Mouse (Mus musculus): Measurements from ENCODE around the gene Nek10. TPM values are rescaled to one million over a fixed set of nuclear protein-coding genes. Genes with fewer than 3 reads are reported as not detected.

Nek10 gene
- total RNA-seq, 2 experiments from 2014 or later, result 2.0 to 2.1 TPM

DNA sequence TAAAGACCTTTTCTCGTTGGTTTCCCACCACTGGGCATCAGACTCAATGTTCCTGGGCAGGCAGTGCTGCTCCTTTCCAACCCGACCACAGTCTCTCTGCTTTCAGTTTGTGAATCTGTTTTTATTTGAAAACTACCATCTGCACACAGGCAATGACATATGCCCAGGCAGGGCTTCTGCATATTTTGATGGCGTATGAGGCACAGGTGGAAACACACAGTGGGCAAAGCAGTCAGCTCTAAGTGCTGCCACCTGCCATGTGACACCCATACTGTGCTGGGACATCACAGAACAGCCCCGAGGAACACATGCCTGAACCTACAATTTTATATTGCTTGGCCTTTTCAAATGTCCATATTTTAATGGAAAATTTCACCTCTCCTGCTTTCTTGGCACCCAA is 68.5 kb downstream of the Nek10 start:
- intact Hi-C loops (cut with DNase I), result no loop called here
- H3K27ac ChIP-seq, result no peak overlapping the region

DNA sequence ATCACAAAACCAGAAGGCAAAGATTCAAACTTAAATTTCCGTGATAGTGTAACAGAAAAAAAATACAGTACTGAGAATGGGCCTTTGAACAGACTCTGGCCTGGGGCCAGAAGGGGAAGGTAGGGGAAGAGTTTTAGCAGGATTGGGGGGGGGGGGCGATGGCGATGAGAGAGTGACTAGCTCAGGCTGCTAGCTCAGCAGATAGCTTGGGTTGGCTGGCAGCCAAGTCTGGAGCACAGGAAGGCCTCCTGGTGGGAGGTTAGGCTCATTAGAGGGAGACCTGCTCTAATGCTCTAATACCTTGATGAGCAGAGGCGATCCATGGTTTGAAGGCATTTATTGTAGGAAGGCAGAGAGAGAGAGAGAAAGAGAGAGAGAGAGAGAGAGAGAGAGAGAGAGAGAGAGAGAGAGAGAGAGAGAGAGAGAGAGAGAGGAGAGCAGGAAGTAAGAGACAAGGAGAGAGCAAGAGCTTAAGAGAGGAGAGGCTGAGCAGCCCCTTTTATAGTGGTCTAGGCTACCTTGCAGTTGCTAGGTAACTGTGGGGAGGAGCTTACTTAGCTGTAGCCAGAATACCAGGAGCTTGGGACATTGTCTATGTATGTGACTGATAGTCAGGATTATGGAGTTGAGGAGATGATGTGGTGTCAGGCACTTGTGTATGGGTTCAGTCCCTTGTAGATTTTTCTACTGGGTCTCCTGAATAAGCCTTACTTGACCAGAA is 90.9 kb downstream of the Nek10 start:
- TF ChIP-seq CTCF (IDR thresholded peaks at IDR 0.05), result no peak
- Histone ChIP-seq H3K4me3 (no peak overlapping the region), H3K27ac (no peak overlapping the region)
- intact Hi-C loops (cut with DNase I), result no loop called here
- DNase-seq (ENCODE audit: extremely low spot score in 1 of 2, low spot score in 2 of 2), result no peak

More for the DNA sequence above, 68.5 kb downstream of the Nek10 start:
- TF ChIP-seq CTCF (IDR thresholded peaks at IDR 0.05), result no peak
- no peak overlapping the region for H3K4me3 ChIP-seq
- DNase-seq (ENCODE audit: extremely low spot score in 1 of 2, low spot score in 2 of 2), result no peak

DNA sequence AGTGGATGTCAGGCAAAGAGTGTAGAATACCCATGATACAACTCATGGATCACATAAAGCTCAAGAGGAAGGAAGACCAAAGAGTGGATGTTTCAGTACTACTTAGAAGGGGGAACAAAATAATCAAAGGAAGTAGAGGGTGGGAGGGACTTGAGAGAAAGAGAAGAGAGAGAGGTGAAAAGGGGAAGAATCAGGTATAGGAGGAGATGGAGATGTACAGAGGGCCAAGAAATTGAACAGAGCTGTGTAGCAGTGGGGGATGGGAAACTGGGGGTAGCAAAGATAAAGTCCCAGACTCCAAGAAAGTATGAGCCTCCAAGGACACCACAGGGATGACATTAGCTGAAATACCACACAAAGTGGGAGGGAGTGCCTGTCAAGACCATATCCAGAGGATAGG is 91.6 kb downstream of the Nek10 start:
- no peak overlapping the region for H3K27ac ChIP-seq
- DNase-seq (ENCODE audit: extremely low spot score in 1 of 2, low spot score in 2 of 2), result no peak
- intact Hi-C loops (cut with DNase I), result no loop called here
- no peak overlapping the region for H3K4me3 ChIP-seq
- TF ChIP-seq CTCF (IDR thresholded peaks at IDR 0.05), result no peak

DNA sequence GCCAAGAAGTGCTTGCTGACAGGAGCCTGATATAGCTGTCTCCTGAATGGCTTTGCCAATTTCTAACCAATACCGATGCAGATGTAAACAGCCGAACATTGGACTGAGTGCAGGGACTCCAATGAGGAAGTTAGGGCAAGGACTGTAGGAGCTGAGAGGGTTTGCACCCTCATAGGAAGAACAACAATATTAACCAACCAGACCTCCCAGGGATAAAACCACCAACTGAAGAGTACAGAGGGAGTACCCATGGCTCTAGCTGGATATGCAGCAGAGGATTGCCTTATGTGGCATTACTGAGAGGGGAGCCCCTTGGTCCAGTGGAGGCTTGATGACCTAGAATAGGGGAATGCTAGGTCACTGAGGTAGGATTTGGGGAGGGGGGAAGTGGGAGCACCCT is 92.1 kb downstream of the Nek10 start:
- intact Hi-C loops (cut with DNase I), result no loop called here
- no peak for DNase-seq (ENCODE audit: extremely low spot score in 1 of 2, low spot score in 2 of 2)
- TF ChIP-seq CTCF (IDR thresholded peaks at IDR 0.05), result no peak
- Histone ChIP-seq H3K27ac (no peak overlapping the region), H3K4me3 (no peak overlapping the region)

DNA sequence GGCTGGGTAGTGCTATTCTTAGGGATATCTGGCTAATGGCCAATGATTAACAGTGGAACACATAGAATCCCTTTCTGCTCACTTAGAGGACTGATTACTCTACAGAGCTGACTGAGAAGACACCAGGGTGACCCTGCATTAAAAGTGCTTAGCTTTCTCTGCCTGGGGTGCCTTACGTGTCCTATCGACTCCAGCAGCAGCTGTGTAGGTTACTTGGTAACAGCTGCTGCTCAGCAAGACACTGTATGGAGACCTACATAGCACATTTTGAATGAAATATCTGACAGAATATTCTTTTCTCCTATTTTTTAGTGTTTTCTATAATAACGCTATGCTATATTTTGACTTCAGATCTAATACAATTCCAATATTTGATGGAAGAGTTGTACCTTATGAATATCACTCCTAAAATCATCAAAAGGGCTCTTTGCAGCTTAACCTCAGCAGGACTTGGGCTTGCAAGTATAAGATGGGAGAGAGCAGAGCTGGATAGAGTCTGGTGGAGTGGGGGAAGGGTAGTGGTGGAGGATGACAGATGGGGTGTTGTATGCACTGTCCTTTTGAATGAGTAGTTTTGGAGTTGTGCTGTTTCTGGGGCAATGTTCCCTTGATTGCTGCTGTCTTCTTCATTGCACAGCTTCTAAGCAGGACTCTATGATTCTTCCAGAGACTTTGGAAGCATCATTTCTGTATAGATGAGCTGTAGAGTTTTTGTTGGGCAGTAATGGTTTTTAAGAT is 93.4 kb downstream of the Nek10 start:
- intact Hi-C loops (cut with DNase I), result no loop called here
- TF ChIP-seq CTCF (IDR thresholded peaks at IDR 0.05), result no peak
- Histone ChIP-seq H3K4me3 (no peak overlapping the region), H3K27ac (no peak overlapping the region)
- no peak for DNase-seq (ENCODE audit: extremely low spot score in 1 of 2, low spot score in 2 of 2)

DNA sequence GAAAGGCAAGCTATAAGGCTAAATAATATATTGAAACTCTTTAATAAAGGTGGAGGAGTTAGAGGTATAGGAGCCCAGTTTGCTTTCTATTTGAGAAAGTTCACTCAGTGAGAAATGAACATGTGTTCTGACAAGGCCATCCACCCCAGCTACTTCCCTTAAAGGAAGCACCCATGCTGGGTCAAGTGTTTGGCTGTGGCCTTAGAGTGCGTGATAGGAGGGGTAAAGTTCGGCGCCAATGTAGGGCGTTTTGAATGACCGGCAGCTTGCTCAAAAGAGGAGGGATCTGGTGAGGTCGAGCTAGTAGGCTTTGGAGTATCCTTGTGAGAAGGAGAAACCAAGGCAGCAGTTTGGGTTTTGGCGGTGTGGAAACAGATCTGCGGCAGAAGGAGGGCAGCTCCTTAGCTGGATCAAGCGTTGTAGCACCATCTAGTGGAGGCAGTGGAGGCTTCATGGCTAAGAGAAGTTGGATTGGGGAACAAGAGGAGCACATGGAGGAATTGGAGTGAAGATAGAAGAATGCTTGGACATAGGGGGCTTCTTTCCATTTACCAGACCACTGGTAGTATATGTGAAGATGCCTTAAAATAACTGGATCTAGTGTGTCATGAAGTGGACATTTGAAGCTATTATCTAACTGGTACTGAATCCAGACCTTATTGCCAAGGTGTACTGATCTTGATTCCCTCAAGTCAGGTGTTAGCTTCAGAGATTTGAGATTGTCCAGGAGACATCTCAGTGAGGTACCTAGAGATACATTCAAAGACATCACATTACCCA is 101.7 kb downstream of the Nek10 start:
- intact Hi-C loops (cut with DNase I), result loop anchor here (1.0 kb wide), 2 partner anchors 42 to 80 kb away; no protein-coding TSS in a partner anchor
- H3K4me3 ChIP-seq, result no peak overlapping the region
- TF ChIP-seq CTCF (IDR thresholded peaks at IDR 0.05), result peak; percentile 74
- H3K27ac ChIP-seq, result no peak overlapping the region
- peak; percentile 63 to 68 for DNase-seq (ENCODE audit: extremely low spot score in 1 of 2, low spot score in 2 of 2)

DNA sequence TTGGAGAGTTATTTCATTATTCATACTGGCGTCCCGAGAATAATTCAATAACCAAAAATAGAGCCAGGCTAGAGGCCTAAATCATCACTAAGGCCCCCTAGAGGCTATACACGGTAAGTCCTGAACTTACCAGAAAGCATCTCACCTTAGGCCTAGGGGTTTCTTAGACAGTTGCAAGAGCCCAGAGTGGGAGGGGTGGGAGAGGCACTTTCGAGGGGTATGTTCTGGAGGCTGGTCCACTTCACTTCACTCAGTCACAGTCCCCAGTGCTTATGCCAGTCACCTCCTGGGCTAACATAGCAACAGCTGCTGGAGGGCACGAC is 102.3 kb downstream of the Nek10 start:
- no peak for DNase-seq (ENCODE audit: extremely low spot score in 1 of 2, low spot score in 2 of 2)
- Histone ChIP-seq H3K27ac (no peak overlapping the region), H3K4me3 (no peak overlapping the region)
- intact Hi-C loops (cut with DNase I), result loop anchor here (1.0 kb wide), 2 partner anchors 42 to 80 kb away; no protein-coding TSS in a partner anchor
- TF ChIP-seq CTCF (IDR thresholded peaks at IDR 0.05), result no peak

DNA sequence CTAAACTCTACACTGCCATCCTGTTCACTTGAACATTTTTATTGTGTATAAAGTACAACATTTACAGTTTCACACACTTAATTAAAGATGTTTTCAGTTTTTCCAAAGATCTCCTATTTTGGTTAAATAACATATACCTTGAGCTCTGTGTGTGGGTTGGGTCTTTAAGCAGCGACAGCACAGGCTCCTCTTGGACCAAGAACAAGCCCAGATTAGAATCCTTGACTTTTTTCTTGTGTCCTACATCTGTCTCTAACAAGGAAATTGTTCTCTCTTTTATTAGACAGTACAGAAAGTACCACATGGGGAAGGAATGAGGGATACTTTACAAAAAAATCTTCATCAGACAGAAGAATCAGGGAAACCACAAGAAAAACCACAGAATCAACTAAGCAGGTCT is 122.4 kb downstream of the Nek10 start:
- Histone ChIP-seq H3K4me3 (no peak overlapping the region), H3K27ac (peak overlapping the region; percentile 37; the same call in 1 of the 2 replicates)
- TF ChIP-seq CTCF (IDR thresholded peaks at IDR 0.05), result no peak
- intact Hi-C loops (cut with DNase I), result no loop called here
- DNase-seq (ENCODE audit: extremely low spot score in 1 of 2, low spot score in 2 of 2), result no peak

DNA sequence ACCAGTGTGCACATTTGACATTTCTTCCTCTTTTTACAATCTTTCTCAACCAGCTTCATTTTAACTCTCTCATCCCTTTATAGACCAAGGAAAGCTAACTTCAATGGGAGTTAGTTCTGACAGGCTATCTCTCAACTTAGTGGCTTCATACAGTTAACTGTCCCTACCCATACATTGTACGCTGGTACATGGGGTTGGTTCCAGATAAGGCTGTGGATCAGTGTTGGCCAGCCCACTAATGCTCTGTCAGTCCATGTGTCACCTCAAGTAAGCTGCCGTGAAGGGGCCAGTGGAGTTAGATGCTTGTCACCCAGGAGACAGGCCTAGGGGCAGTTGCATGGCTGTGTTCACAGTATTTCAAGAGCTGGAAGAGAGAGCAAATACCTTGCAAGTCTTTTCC is 124.3 kb downstream of the Nek10 start:
- H3K4me3 ChIP-seq, result no peak overlapping the region
- intact Hi-C loops (cut with DNase I), result no loop called here
- DNase-seq (ENCODE audit: extremely low spot score in 1 of 2, low spot score in 2 of 2), result no peak
- TF ChIP-seq CTCF (IDR thresholded peaks at IDR 0.05), result no peak
- H3K27ac ChIP-seq, result no peak overlapping the region

DNA sequence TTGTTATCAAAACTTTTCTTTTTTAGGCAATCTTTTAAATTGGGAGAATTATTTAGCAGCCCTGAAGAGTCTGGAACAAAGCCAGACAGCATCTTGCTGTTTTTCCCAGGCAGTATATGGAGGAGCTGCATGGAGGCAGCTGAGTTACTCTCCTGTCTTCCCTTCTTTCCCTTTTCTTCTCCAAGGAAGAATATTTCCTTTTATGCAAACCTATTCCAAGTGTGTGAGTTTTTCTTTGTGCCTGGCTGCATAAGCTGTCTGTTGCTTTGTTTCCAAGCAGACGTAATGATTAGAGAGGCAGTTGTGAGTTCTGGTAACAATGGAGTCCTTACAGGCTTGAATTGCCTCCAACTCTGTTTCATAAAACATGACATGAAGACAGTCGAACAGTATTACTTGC is 131.8 kb downstream of the Nek10 start:
- no peak overlapping the region for H3K27ac ChIP-seq
- no peak overlapping the region for H3K4me3 ChIP-seq
- no peak for TF ChIP-seq CTCF (IDR thresholded peaks at IDR 0.05)
- no peak for DNase-seq (ENCODE audit: extremely low spot score in 1 of 2, low spot score in 2 of 2)
- intact Hi-C loops (cut with DNase I), result loop anchor here (5.0 kb wide), 1 partner anchor 52 kb away; no protein-coding TSS in a partner anchor

DNA sequence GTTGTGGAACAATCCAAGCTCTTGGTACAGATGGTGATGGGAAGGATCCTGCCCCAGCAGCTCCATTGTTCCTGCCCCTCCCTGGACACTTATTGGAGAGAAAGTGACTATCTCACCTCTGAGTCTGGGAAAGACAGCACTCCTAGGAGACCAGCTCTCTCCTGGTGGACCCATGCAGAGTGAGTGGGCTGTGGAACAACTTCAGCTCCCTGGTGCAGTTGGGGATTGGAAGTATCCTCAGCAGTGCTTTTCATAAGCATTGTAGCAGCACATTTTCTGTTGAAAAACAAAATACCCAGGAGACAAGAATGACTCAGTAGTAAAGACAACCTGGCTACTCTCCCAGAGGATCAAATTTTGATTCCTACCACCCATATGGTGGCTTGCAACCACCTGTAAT is 142.7 kb downstream of the Nek10 start:
- intact Hi-C loops (cut with DNase I), result no loop called here
- no peak overlapping the region for H3K4me3 ChIP-seq
- TF ChIP-seq CTCF (IDR thresholded peaks at IDR 0.05), result no peak
- DNase-seq (ENCODE audit: extremely low spot score in 1 of 2, low spot score in 2 of 2), result no peak
- no peak overlapping the region for H3K27ac ChIP-seq

DNA sequence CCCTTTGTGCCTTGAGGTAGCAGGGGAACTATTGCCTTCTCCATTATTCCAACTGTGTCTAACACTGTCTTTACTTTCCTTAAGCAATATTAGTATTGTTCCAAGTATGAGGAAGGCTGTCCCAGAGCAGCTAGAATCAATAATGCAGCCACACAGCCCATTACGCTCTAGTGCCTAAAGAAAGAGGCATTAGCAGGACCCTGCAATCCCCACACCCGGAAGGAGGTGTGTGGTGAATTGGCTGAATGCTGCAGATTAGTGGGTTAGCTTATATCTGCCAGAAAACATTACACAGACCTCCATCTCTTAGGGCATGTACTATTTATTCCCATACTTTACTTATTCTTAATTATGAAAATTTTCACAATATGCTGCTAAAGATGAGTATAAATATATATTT is 145.8 kb downstream of the Nek10 start:
- intact Hi-C loops (cut with DNase I), result no loop called here

More for the DNA sequence above, 145.8 kb downstream of the Nek10 start:
- no peak for TF ChIP-seq CTCF (IDR thresholded peaks at IDR 0.05)
- no peak overlapping the region for H3K4me3 ChIP-seq
- no peak for DNase-seq (ENCODE audit: extremely low spot score in 1 of 2, low spot score in 2 of 2)
- H3K27ac ChIP-seq, result no peak overlapping the region

All from left cerebral cortex, adult 2 months (tissue).